Mouse (Mus musculus) left cerebral cortex, adult 11 months (tissue): ENCODE measurements around the gene Fgfr2.

Source experiments
- DNase-seq: peaks from one replicate; pipeline ENCODE4 v3.0.0; 2022; ENCODE audit warnings: low spot score

The Fgfr2 gene

DNA sequence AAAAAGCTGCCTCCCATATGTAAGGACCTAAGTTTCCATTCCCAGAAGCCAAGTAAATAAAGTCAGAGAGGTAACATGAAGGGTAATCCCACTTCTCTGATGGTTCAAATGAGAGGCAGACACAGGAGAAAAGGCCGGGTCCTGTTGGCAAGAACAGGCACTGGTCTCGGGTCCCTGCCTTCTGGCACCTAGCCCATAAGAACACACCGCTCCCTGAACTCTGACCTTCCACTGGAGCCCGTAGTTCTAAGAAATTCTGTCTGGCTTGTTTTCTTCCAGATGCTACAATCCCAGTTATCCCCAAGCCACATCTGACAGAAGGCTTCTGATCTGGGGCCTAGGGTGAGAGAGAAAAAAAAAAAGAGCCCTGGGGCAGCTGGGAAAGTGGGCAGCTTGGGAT lies 34.7 kb downstream of the Fgfr2 start:
- no peak for DNase-seq

DNA sequence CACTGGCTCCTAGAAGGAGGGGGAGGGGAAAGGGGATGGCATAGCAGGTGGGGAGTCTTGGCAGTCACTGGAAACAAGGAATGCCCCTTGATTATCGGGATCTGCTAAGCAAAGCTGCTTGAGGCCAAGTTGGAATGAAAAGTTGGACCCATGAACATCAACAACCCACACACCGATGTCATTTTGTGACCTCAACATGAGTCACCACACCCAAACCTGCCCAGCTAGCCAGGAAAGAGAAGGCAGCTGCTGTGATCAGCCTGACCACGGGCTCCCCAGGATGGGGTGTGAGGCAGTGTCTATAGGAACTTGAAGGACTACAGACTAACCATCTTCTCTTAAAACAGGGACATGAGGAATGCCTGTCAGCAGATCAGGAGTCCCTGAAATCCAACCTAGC lies 37.7 kb downstream of the Fgfr2 start:
- no peak for DNase-seq

DNA sequence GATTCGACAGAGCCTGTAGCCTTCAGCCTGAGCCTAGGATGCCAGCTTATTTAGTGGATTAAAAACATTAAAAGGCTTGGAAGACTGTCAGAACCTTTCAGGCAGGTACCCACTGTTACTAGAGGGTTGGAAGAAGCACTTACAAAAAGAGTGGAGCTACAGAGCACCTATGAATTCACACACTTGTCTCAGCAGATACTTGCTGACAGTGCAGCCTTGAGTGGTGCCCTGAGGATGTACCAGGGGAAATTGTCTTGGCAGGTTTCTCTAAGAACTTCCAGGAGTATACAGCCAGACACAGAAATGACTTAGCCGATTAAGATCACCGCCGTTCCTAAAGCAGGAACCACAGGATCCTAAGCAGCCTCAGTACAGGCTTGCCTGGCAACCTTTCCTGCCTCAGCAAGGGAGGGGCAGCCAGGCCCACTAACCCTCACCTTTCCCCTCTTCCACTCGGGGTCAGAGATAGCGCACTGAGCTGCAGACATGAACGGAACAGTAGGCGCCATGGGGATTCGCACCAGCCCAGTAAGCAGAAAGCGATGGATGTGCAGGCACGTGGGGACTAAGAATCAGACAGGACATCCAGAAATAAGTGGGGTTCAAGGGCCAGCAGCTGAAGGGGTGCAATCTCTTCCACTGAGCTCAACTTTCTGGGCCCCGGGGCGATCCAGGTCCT lies 39.1 kb downstream of the Fgfr2 start:
- no peak for DNase-seq

DNA sequence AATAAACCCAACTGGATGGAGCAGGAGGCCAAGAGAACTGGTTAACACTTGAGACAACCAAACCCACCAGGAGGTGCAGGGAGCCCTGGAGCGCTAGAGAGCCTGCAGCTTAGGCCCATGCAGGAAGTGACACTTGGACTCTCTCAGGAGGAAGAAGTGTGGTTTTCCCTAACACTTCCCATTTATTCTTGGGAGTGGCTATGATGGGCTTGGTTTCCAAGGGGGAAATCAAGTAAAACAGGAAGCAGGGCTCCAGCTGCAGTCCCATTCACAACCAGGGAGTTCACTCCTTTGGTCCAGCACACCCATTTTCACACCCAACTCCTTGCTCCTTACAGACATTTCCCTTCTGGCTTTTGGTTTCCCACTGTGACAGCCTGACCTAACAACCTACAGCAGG lies 44.2 kb downstream of the Fgfr2 start:
- DNase-seq = no peak

DNA sequence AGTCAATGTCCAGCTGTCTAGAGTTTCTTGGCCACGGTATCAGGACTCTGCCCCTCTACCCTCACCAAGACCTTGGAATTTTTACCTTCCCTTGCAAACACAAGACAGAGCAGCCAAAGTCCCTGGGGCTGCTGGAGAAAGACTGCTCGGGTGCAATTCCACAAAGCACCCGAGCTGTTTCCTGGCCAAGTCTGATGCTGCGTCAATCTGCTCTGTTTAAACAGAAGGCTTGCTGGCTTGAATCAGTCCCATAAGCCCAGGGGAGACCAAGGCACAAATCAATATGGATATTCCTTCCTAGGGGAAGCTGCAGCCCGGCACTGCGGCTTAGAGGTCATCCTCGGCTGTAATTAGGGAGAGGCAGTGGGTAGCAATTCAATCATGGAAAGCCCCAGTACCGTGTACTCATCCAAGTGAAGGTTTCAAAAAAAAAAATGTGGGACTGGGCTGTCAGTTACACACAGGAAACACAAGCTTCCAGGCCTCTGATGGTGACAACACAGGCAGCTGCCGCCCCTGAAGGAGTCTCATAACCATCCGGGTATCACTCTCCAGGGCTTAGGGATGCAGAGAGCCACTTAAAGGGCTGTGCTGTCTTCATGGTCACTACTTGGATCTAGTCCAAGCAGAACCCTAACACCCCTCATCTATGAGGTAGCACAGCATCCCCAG lies 48.6 kb downstream of the Fgfr2 start:
- no peak for DNase-seq

DNA sequence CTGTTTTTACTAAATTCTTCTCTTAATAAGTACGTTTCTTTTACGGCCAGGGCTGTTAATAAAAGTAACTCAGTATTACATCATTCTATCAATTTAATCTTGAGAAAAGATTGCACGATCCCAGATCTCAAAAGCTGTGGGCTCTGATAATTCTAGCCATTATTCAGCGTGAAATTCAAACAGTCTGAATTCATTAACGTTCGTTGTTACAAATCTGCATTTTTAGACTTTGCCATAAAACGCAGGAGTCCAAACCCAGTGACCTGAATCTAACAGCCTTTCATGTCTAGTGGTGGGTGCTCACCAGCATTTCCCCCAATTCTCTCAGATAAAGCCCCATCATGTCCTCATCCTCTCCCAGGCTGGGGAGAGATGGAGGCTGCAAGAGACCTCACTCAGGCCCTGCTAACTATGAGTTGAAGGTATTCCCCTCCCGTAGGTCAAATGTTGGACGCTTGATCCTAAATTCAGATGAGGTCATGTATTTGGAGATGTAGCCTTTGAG lies 50.0 kb downstream of the Fgfr2 start:
- no peak for DNase-seq

DNA sequence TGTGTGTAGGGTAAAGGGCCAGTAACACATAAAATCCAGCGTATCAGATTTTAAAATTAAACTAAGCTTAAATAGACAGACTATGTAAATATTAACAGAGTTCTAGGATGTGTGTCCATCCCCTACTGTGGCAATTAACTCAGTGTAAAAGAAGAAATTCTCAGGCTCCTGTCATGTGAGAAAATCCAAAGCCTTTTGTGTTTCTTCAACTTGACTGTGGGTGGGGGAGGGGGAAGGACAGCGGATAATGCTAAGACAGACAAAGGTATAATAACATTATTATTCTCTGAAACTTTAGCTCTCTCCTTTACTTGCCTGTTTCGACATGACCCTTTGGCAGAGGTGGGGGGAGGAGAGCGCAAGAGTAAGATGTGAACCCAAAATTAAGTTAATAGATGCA lies 50.6 kb downstream of the Fgfr2 start:
- DNase-seq = no peak

DNA sequence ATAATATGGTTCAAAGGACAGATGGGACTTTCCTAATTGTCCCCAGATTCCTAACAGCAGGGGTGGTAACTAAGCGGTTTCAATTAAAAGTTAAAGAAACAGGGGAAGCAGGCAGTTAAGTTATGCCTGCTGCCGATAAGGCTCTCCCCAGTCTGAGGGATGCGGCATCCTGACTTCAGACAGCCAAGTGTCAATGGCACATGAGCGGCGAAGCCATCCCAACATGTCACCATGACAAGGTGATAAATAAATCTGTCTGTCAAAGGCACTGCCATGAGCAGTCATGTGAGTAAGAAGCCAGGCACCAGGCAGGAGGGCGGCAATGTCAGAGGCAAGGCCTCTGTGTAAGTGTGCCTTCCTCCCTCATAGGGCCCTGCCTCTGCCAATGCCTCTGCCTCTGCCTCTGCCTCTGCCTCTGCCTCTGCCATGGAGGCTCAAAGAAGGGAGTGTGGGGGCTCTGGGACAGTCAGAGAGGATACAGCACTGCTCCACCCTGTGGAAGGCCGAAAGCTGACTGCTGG lies 55.8 kb downstream of the Fgfr2 start:
- no peak for DNase-seq

DNA sequence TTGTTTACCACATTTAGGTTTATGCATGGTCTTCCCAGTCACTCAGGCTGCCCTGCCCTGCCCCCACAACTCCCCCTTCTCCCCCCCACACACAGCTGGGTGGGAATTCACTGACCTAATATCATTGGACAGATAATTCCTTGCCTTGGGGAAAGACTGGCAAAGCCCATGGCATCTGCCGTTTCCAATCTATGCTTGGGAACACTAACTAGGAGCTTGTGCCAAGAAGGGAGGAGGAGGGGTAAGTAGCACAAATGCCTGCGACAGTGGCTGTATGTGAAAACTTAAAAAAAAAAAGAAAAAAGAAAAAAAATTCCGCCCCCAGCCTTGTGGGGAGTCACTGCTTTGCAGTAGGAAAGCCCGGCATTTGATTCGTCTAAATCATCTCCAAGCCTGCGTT lies 56.4 kb downstream of the Fgfr2 start:
- peak; percentile 24 for DNase-seq

DNA sequence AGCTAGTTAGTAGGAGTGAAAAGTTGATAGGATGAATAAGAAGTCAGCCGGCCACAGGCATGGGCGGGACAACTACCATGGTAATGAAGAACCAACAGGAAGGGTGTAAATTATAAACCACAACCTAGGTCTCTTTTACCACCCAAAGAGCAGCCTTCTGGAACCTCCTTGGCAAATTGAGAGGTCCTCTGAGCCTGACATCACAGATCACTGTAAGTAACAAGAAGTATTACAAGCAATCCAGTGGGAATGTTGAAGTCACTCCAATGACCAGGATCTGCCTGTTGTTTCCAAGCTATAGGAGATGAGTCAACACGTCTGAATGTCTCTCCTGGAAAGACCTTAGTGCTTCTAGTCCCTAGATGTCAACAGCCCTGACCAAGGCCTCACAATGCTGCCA lies 61.1 kb downstream of the Fgfr2 start:
- DNase-seq = no peak

DNA sequence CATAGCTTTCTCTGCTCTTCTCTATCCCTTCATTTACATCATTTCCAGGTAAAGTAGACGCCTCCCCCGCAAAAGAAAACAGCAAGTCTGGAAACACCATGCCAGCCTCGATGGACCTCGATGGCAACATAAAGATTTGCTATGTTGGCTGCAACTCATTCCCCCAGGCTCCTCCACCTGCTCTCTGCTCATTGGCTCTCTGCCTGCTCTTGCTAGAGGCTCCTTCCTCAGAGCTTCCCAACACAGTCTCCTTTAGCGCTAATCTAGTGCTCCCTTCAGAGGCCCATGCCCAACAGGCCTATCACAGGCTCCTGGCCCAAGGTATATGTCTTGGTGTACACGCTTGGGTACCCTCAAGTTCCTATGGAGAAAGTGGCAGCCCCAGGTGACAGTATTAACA lies 63.0 kb downstream of the Fgfr2 start:
- no peak for DNase-seq

DNA sequence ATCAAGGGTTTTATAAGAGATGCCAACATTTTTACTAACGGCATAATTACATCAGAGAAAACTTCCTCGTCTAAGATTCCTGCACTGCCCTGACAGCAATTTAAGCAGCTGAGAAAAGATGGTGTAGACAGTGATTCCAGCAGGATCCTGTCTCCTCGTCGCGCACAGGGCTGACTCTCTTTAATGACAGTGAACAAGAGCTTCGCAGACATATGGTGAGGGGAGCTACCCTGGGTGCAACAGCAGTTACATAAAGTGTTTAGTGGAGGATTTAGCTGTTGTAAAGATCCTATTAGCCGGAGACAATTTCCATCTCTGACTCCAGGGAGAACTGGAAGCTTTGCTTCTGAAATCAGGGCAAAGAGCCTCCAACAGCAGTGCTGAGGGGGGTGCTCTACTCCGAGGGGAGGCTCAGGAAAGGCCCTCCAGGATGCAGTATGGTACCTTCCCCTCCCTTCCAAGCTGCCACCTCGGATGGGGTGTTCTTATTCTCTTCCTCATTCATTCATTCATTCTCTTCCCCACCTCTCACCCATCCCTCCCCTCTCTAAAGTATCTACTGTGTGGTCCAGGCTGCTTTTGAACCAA lies 63.5 kb downstream of the Fgfr2 start:
- no peak for DNase-seq

DNA sequence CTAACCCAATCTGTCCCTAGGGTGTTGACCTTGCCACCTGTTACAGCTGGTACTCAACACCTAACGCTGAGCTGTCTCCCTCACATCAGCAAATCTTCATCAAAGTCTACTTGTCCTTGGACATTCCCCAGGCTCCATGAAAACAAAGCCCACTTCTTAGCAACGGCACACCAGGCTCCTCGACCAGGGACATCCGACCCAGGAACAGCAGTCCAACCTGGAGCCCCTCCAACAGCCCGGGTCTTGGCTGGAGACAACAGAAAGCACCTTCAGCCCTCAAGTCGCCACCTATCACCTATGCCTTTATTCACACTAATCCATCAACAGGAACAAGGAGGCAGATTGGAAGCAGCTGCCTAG lies 64.0 kb downstream of the Fgfr2 start:
- DNase-seq = no peak

DNA sequence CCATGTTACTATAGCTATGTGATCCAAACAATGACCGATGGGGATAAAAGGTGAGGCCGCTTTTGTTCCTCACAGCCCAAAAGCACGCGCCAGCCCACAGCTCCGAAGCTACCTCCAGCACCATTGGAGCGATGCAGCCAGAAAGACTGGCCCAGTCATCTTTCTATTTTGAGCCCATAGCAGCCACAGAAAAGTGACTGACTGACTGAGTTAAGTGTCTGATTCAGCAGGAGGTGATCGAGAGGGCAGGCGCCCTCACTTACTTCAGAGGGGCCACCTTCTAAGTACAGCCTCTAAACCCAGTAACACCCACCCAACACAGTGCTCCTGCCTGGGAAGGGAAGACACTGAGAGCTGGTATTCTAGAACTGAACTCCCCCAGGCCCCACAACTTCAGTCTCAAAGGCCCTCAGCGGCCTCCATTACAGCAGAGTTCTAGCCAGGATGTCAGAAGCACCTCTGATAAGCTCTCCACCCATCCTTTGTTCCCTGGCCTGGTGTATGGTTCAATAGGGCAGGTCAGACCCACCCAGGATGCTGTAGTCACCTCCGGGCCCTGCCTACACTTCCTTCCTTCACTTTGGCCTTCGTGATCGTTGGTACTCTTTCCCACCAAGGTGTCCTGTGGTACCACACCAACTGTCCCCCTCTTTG lies 64.5 kb downstream of the Fgfr2 start:
- DNase-seq = no peak

DNA sequence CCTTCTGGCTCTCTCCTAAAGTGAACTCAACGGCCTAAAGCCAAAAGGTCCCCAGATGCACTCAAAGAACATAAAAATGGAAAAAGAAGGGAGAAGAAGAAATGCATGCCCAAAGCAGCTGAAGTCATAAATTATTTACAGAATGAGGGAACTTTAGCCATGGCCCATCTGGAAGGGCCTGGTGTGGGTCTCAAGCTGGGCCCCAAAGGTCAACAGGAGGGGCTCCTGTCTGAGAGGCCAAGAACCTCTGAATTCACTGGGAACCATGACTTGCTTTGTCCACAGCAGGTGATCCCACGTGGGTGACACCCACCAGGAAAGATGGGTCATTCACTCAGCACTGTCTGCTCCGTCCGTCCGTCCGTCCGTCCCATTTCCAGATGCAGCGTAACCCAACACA lies 66.2 kb downstream of the Fgfr2 start:
- no peak for DNase-seq

DNA sequence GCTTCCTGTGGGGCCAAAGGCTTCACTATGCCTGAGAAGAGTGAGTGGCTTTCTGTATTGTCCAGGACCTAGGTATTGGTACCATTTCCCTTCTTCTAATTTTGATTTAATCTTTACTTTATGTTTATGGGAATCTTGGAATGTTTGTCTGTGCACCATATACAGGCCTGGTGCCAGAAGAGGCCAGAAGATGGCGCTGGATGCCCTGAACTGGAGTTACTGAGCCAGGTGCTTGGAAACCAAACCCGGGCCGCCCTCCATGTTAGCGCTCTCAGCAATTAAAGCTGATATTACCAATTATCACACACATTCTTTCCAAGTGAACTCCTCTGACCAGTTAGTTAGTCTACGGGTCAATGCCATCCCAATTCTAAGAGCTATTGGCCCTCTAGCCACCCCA lies 68.7 kb downstream of the Fgfr2 start:
- no peak for DNase-seq

DNA sequence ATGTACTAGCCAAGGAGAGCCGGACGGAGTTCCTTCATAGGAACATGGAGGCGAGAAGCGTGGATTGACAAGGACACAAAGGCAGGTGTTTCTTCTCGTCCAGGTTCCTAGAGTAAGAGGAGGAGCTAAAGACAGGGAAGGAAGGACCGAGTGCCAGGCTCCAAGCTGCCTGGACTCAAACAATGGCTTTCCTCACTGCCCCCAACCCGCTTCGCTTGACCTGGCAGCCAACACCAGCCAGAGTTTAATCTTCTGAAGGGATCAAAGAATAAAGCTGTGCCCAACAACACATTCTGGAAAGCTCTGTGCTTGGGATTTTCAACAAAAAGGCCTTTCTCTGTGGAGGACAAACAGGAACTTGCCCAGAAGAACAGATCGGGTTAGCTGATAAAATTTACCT lies 69.4 kb downstream of the Fgfr2 start:
- DNase-seq = no peak

DNA sequence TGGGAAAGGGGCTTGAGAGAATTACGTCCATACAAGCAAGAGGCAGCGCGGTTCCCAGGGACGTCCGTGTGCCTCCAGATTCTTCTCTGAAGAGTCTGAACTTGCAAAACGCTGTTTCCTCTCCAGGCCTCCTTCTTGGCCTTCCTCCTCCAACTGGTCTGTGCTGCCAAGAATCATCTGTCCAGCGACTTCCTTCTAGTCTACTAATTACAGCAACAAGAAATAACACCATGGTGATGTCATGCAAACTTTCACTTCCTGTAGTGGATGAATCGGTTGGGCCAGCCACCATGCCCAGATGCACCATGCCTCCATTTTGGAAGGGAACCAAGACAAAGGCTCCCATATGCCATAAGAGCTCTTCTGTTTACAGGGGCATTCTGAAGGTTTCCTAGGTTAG lies 70.3 kb downstream of the Fgfr2 start:
- DNase-seq = no peak

DNA sequence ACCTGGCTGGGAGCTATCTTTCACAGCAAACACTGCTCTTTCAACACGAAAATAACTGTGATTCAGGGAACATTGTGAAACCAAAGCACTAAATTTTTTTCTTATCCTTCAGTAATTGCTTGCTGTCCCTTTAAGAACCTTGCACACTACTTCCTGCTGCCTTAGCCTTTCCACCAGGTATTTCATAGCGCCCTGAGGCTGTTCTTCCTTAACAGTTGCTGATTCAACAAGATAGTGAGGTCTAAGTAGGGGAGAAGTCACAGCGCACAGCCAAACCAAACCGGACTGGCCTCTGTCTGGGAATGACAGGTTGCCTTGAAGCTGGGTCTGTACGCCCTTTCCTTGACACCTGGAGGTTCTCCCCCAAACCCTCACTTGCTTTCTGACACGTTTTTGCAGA lies 72.5 kb downstream of the Fgfr2 start:
- DNase-seq = no peak

DNA sequence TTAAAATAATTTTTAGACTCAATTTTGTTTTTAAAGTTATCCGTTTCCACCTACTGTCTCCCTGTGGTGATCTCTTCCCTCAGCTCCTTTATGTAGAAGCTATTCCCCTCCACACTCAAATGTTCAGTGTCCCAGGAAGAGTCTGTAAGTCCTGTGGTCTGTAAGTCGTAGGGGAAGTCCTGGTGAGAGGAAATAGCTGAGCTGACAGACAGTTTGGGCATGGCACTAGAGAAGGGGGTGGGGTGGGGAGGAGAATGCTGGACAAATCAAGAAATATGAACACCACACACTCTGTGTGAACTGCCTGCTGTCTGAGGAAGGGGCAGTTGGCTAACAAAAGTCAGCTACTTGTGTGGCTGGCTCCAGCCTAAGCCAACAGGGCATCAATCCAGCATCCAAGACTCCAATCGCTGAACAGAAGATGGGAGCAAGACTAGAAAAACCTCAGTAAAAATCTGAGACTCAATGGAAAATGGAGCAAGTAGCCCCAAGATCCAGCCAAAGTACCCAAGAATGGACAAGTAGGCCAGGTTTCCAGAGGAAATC lies 75.0 kb downstream of the Fgfr2 start:
- no peak for DNase-seq

DNA sequence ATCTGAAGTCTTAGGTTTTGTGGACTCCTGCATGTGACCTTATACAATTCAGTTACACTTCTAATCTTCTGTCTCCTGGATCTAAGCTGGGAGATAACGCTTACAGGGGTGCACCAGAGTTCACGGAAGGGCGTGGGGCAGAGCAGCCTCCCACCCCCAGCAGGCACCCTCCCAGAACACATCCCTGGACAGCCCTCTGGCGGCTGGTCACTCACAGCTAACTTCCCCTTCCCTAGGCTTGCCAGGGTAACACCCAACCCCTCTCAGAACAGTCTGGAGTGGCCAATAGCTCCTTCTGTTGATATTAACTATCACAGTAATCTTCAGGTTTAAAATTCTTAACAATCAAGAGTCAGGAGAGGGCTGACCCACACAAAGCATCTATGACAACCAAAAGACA lies 75.9 kb downstream of the Fgfr2 start:
- no peak for DNase-seq

DNA sequence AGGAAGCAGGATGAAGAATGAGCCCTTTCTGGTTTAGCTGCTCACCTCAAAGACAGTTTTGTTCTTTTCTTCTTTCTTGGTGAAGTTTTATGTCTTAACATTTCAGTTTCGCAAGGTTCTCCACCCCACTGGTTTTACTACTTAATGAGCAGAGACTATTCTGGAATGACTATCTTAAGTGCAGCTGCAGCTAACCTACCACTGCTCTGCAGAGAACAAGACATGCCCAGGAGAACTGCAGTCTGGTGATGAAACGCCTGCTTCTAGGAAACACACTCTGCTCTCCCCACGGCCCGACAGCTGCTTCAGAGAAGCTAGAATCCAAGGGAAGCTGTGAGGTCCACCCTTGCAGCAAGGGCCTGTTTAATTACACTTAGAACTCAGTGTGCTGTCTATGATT lies 78.4 kb downstream of the Fgfr2 start:
- DNase-seq = no peak

DNA sequence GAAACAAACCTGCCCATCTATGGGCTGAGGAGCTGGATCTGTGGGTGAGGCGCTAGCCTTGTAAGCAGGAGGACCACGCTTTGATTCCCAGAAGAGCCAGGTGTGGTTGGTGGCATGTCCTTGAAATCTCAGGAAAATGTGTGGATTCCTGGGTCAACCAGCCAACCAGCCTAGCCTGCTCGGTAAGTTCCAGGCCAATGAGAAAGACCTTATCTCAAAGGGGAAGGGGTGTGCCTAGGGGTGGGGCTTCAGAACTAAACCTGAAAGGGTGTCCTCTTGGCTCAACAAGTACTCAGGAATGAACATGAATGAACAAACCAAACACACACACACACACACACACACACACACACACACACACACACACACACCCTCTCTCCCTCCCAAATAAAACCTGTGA lies 81.4 kb downstream of the Fgfr2 start:
- DNase-seq = no peak
